Mouse (Mus musculus) E14TG2a.4 (cell line): ENCODE data around the gene Wif1.

Experiments used
- CTCF ChIP-seq: conservative IDR thresholded peaks from 2 replicates; pipeline ENCODE4 v1.5.1; 2014; ENCODE audit warnings: low read length
- NANOG ChIP-seq: IDR thresholded peaks from 2 replicates; pipeline ENCODE4 v1.6.1; 2014; ENCODE audit warnings: borderline replicate concordance, low read length, mixed read lengths

DNA sequence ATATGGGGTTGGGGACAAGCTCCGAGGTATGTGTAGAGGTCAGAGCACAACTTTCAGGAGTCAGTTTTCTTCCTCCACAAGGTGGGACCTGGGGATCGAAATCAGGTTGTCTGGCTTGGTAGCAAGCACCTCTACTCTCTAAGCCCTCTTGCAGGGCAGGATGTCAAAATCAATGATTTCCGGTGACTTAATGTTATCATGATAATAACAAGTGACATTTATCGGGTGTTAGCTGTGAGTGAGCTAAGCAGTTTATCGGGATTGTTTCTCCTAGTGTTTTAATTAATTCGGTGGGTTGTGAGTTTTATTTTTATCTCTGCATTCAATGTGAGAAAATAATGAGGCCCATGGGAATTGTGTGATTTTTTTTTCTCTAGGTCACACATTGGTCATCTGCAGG, 18.3 kb downstream of the Wif1 start:
- TF ChIP-seq CTCF (no peak), NANOG (no peak)
